Mouse (Mus musculus): ENCODE results near the gene Prmt1. TPM values are rescaled to one million over a fixed set of nuclear protein-coding genes. Genes with fewer than 3 reads are reported as not detected.

Gene Prmt1
- polyA plus RNA-seq, 1 experiment = 218 TPM

DNA sequence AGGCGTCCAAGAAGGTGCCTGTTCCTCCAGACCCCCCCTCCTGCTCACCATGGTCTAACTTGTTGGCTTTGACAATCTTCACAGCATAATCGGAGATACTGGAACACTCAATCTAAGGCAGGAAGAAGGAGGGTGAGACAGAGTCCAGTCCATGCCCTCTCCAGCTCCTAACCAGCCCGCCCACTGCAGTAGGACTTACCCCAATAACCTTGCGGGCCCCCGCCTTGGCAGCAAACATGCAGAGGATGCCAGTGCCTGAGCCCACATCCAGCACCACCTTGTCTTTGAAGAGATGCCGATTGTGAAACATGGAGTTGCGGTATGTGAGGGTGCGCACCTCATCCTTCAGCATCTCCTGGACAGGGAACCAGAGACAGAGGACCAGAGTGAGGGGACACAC is 4.8 kb downstream of the Prmt1 start:
- no peak for DNase-seq (ENCODE audit: low read depth)

DNA sequence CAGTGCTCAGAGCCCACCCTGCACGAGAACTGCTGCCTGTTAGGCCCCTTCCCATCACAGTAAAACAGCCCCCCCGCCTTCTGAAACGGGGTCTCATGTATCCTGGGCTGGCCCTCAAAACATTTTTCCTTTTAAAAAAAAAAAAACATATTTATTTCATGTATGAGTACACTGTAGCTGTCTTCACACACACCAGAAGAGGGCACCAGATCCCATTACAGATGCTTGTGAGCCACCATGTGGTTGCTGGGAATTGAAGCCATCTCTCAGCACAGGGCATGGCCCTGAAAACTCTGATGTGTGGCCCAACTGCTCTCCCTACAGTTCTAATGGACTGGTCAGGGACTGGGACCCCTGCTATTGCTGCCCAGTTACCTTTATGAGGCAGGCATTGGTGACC is 8.1 kb downstream of the Prmt1 start:
- no peak for DNase-seq (ENCODE audit: low read depth)

DNA sequence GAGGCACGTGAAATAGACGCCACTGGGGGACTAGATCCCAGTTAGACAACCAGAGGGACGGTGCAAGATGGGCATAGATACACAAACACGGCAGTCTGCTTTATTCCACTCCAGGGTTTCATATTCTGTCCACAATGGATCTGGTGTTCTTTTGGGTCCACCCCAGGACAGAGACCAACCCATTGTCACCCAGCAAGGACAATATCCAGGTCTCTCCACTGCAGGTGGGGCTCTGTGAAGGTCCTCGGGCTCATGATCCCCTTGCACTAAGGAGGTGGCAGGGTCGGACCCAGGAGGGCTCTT is 11.3 kb downstream of the Prmt1 start:
- no peak for DNase-seq (ENCODE audit: low read depth)

DNA sequence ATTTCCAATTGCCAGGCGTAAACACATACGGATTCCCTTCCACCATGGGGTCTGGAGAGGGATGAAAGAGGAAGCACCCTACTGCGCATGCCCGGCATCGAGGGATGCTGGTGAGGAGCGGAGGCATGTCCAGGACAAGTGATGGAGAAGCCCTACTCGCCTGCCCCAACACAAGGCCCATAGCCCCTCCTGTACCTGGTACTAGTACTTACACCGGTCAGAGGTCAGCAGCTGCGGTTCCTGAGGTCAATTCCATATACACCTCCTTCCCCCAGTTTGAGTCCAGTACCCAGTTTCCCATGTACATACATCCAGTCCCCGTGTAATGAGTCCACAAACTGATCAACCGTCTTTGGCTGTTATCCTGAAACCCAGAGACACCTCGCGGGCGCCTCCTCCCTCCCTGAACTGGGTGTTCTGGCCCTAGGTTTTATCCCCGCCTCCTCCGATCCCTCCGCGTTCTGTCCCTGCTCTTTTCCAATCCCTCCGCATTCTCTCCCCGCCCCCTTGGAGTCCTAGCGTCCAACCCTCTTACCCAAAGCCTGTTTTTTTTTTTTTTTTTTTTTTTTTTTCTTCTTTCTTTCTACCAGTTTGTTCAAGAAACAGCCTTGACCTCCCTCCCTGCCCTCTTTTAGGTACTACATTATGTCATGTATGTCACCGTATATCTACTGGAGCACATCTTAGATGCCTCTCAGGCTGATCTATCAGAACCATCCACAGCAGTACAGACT is 11.8 kb downstream of the Prmt1 start, which contains the start of gene Cpt1c:
TSS of gene Cpt1c (minus strand) at position 469 of the 734 bp plus-strand sequence.
- no peak for DNase-seq (ENCODE audit: low read depth)

DNA sequence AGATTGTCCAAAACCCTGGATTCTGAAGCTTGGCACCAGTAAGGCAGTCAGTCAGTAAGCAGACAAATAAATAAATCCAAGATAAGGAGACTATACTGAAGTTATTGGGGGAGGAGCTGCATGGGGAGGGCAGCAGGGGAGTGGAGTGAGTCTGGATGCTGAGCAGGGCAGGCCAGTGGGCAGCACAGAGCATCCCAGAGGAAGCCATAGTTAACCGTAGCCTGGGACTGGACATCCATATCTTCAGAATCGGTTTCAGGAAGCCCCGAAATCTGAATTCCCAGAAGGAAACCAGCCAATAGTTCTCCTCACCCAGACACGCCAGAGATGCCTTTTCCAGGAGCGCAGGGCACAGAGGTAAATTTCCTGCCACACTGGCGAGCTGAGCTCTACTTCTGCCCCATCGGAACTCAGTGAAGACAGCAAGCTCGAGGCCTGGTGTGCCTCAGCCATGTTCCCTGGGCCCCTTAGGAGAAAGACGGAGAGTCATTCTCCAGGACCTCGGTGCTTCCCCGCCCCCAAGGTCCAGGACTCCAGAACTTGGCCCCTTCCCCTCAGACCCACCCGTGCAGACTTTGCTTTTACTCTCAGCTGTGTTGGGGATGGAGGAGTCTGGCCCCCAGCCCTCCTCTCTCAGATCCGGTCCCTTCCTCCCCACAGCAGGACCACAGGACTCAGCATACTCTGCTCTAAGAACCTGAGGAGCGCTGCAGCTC is 12.8 kb downstream of the Prmt1 start:
- DNase-seq (ENCODE audit: low read depth) = no peak

DNA sequence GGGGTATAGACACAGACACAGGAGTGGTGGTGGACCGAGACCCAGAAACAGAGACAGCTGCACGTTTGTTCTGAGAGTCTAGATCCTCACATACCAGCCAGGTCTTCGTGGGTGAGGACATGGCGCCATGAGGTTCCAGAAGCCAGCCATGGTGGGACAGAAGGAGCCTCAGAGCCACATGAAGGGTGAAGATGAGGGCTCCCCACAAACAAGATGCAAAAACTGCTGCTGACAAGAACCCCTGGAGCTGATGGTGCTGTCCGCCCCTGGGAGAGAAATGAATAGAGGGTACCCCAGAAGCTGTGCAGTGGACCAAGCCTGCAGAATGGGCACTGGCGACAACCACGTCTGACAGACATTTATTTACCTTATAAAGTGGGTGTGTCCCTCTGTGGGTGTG is 15.2 kb downstream of the Prmt1 start:
- DNase-seq (ENCODE audit: low read depth) = no peak

DNA sequence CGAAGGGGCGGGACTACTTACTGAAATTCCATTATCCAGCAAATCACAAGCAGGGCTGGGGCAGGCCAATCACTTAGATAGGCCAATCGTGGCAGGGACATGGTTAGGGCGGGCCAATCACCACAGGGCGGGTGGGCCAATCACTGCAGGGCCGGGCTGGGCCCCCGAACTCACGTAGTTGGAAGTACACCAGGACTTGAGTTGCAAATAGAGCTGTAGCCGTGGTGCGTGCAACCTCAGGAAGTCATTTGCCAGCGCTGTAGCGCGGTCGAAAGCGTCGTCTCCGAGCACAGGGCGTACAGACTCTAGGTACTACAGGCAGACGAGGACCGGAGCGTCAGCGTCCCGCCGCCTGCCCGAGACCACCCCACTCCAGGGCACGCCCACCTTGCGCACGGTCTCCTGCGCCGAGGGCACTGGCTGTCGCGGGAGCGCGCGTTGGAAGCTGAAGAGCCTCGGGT is 16.1 kb downstream of the Prmt1 start:
- no peak for DNase-seq (ENCODE audit: low read depth)

DNA sequence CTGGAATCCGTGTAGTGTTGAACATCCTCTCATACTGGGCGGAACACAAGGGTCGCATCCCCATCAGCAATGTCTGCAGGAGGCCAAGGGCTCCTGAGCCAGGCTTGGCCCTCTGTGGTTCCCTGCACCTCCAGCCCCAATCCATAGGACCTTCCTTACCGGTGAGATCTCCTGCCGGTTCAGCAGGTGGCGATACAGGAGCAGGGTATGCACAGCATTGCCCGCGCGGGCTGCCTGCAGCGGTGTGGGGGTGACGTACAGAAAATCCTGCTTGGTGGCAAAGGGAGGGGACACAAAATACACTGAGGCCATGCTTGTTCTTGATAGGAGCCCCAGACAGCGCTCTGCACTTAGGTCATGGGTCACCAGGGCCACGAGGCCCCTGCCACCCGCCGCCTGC is 19.7 kb downstream of the Prmt1 start:
- DNase-seq (ENCODE audit: low read depth) = no peak

DNA sequence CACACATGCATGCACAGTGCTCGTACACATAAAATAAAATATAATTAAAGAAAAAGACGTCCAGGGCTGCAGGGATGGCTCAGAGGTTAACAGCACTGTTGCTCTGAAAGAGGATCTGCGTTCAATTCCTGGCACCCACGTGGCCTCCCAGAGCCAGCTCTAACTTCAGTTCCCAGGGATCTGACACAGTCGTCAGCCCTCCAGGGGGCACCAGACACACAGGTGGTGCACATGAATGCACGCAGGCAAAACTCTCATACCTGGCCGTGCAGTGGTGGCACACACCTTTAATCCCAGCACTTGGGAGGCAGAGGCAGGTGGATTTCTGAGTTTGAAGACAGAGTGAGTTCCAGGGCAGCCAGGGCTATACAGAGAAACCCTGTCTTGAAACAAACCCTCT is 20.4 kb downstream of the Prmt1 start:
- no peak for DNase-seq (ENCODE audit: low read depth)

DNA sequence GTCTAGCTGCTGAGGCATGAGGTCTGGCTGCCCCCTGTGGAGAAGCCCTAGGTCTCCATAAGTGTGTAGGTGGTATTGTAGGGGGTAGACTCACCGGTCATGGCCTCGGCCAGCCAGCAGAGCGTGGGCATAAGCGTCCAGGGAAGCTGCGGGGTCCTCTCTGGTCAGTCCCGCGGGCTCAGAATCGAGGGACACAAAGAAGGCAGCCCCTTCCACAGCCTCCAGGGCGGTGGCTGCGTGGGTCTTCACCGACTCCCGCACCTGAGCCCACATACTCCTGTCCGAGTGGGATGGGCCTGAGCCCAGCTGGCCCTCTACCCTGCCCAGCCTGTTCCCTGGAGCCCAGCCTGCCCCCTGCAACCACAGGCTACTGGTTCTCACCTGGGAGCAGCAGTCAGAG is 21.4 kb downstream of the Prmt1 start:
- DNase-seq (ENCODE audit: low read depth) = no peak

DNA sequence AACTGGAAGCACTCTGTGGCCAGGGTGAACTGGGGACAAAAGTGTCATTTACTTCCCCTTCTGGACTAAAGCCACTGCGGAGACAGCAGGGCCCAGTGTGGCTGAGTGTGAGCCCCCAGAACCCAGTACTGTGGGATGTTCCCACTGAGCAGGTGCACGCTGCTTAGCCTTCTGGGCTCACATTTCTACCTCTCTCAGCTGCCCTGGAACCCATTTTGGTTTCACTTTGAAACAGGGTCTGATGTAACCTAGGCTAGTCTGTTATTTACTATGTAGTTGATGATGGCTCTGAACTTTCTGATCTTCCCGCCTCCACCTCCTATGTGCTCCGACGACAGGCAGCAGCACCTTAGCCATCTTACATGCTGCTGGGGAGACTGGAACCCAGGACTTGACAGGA is 23.5 kb downstream of the Prmt1 start:
- no peak for DNase-seq (ENCODE audit: low read depth)

DNA sequence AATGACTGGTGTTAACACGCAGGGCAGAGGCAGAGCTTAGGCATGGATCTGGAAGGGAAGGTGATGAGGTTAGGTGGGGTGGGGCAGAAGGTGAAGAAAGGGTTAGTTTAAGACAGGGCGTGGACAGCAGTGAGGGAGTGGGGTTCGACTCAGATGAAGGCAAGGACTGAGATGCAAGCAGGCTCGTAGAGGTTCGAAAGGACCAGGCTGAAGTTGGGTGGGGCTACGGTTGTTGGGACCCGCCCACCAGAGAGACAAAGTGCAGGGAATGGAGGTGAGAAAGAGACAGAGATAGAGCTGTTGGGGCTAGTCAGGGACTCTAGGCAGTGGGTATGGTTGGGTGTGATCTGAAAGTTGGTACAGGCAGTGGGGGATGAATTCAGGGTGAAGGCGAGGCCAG is 24.0 kb downstream of the Prmt1 start:
- no peak for DNase-seq (ENCODE audit: low read depth)

DNA sequence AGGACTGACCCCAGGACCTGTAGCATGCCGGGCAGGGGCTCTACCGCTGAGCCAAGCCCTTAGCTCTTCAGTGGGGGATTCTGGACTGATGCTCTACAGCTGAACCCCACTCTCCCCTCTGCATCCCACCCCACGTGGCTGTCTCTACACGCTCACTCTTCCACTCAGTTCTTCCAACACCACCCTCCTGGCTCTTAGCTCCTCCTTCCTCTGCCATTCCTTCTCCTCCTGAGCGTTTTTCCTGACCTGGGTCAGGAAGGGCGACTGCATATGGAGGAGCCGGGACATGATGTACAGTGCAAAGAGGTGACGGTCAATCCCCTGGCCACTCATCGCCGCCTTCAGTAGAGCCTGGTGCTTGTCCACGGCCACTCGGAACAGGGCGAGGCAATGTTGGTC is 25.9 kb downstream of the Prmt1 start:
- no peak for DNase-seq (ENCODE audit: low read depth)

DNA sequence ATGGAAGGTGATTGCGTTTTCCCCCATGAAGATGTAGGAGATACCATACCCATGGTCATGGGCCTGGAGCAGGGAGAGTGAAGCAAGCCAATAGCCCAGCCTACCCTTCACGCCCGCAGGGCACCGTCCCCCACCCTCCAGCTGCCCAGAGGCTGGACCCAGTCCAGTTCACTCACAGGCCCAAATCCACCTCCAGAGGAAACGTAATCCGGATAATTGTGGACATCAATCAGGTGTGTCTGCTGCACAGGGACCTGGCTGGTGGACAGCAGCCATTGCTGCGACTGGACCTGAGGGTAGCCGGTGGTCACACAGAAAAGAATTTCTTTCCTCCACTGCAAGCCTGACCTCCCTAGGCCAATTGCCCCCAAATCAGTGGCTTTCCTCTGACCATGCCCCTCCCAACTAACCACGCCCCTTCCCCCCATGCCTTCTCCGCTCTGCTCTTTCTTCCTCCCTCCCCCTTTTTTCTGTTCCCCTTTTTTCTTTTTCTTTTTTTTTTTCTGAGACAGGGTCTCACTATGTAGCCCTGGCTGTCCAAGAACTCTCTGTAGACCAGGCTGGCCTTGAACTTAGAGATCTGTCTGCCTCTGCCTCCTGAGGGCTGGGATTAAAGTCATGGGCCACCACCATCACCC is 26.4 kb downstream of the Prmt1 start:
- no peak for DNase-seq (ENCODE audit: low read depth)

DNA sequence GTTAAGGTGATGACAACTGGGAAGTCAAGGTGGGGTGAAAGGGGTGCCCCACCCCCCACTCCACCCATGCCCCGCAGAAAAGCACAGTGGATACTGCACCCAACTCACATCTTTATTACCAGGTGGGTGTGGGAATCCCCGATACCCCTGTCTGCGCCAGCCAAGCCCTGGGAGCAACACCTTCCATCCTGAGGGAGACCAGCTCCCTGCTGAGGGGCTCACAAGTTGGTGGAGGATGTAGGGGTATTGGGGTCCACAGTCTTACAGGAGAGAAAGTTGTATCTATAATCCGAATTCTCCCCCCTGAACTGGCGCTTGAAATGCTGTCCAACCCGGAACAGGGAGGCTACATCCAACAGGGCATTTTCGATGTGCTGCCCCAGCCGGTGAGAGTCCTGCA is 27.1 kb downstream of the Prmt1 start:
- no peak for DNase-seq (ENCODE audit: low read depth)

DNA sequence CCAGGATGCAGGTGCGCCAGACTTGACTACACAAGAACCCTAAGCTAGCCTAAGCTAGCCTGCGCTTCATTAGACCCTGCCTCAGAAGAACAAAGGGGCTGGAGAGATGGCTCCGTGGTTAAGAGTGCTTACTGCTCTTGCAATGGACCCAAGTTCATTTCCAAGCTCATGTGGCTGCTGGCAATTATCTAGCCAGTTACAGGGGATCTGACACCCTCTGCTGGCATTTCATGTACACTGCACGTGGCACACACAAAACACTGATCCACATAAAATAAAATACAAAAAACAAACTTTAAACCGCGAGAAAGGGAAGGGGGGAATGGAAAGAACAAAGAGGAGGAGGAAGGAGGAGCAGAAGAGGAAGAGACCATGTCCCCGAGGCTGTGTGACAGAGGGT is 28.2 kb downstream of the Prmt1 start:
- no peak for DNase-seq (ENCODE audit: low read depth)

DNA sequence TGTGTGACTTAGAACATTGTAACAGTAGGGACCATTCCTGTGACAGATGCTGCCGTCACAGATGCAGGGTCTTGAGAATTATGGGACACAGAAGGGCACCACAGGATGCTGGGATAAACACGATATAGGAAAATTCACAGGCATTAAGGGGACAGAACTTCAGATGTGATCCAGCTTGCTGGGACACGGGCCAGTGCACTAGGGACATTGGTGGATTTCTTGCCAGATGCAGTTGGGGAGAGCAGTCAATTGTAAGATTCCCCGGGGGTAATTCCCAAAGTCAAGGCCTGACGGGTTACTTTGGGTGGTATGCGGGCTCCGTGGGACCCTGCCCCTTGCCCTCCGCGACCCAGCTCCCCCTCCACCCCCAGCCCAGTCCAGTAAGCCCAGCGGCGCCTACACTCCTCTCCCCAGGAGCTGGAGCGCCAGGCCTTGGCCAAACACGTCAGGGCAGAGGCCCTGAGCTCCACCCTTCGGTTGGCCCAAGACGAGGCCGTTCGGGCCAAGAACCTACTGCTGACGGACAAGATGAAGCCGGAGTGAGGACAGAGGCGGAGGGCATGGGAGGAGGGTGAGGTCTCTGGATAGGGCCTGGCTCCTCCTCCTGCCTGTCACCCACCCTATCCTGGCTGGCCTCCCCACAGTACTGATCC is 29.1 kb downstream of the Prmt1 start:
- no peak for DNase-seq (ENCODE audit: low read depth)

DNA sequence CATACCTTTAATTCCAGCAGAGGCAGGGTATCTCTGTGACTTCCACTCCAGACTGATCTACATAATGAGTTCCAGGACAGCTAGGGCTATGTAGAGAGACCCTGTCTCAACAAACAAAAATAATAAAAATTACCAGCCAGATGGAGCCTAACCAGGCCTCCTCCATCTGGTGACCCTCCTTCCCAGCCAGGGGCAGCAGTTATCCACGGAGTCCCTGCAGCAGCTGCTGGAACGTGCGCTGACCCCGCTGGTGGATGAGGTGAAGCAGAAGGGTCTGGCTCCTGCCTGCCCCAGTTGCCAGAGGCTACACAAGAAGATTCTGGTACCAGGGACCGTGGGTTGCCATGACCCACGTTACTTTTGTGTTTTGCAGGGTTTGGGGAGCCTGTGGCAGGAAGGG is 30.1 kb downstream of the Prmt1 start:
- no peak for DNase-seq (ENCODE audit: low read depth)

DNA sequence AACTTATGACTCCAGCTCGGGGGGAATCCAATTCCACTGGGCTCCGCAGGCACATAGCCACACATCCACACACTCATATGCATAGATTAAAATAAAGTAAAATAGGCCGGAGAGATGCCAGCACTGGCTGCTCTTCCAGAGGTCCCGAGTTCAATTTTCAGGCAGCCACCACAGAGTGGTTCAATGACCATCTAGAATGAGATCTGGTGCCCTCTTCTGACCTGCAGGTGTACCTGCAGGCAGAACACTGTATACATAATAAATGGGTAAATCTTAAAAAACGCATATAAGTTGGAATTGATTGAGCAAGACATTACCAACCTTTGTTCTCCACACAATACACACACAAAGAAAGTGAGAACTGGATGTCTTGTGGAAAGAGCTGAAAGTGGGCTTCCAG is 30.7 kb downstream of the Prmt1 start:
- DNase-seq (ENCODE audit: low read depth) = no peak

DNA sequence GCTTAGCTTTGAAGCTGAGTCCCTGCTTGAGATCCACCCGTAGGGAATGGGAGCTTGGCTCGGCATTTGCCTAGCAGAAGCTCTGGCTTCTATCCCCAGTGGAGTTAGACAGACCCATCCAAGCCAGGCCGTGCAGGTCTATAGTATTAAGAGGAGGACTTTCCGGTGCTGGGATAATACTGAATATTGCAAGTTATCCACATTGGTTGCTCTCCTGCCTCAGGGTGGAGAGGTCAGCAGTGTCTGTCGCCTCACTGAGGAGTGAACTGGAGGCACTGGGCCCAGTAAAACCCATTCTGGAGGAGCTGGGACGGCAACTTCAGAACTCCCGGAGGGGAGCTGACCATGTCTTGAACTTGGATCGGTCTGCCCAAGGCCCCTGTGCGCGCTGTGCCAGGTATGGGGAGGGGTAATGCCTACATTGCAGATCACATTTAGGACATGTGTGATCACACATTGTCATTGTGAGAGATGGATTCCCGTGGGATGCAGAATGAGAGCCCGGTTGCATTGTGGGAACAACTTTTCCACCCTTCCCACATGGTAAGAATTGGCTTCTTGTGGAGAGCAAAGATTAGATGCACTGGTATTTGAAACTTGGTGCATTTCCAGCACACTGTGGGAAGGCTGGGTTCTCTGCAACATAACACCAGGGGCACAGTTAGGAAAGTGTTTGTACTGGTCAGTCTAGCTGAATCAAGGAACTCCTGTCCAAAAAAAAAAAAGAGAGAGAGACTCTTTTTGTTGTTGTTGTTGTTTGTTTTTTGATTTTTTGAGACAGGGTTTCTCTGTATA is 32.1 kb downstream of the Prmt1 start:
- no peak for DNase-seq (ENCODE audit: low read depth)

DNA sequence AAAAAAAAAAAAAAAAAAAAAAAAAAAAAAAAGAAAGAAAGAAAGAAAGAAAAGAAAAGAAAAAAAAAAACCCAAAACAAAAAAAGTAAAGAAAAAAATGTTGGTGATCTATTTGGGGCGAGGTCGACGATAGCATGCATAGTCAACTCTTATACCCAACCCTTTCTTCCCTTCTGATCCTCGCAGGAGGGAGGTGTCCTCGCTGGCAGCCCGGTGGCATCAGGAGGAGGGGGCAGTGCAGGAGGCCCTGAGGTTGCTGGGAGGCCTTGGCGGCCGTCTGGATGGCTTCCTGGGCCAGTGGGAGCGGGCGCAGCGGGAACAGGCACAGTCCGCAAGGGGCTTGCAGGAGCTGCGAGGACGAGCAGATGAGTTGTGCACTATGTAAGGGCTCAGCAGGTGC is 32.8 kb downstream of the Prmt1 start:
- DNase-seq (ENCODE audit: low read depth) = no peak

All from gonadal fat pad, adult 2 months (tissue).